Mouse (Mus musculus) intestine, embryonic 16.5 days (tissue): ENCODE data around the gene Capn2. TPM values are rescaled to one million over a fixed set of nuclear protein-coding genes. Genes with fewer than 3 reads are reported as not detected.

Experiments
- ATAC-seq: fragments of 200-750 bp; cut with Nextera tagmentation; 2 replicates; pipeline ENCODE4 v1.8.0; 2017; ENCODE audit warnings: moderate TSS enrichment, moderate library complexity
- H3K27ac ChIP-seq: fragments of 300-500 bp; sonication (generic); 2 replicates; pipeline ENCODE4 v1.5.1; 2014; ENCODE audit warnings: mild to moderate bottlenecking, low read length
- H3K27me3 ChIP-seq: fragments of 300-500 bp; sonication (generic); replicated peaks from 2 replicates; pipeline ENCODE4 v1.6.1; 2014; ENCODE audit warnings: low read length, control low read depth, mixed read lengths; ENCODE audit not compliant: control insufficient read depth, insufficient read depth
- H3K36me3 ChIP-seq: fragments of 300-500 bp; sonication (generic); 2 replicates; pipeline ENCODE4 v1.6.1; 2014; ENCODE audit warnings: low read length, control low read depth; ENCODE audit not compliant: control insufficient read depth, insufficient read depth
- H3K4me1 ChIP-seq: fragments of 300-500 bp; sonication (generic); 2 replicates; pipeline ENCODE4 v1.6.1; 2014; ENCODE audit warnings: low read length, control low read depth, mixed read lengths; ENCODE audit not compliant: control insufficient read depth, insufficient read depth
- H3K4me2 ChIP-seq: fragments of 300-500 bp; sonication (generic); 2 replicates; pipeline ENCODE4 v1.6.1; 2014; ENCODE audit warnings: low read depth, low read length, control low read depth
- H3K4me3 ChIP-seq: fragments of 300-500 bp; sonication (generic); 2 replicates; pipeline ENCODE4 v1.5.1; 2014; ENCODE audit warnings: mild to moderate bottlenecking, low read length
- H3K9ac ChIP-seq: fragments of 300-500 bp; sonication (generic); 2 replicates; pipeline ENCODE4 v1.6.1; 2014; ENCODE audit warnings: low read depth, low read length
- H3K9me3 ChIP-seq: fragments of 300-500 bp; sonication (generic); 2 replicates; pipeline ENCODE4 v1.6.1; 2016; ENCODE audit warnings: low read length, control low read depth; ENCODE audit not compliant: control insufficient read depth
- WGBS: fragments of 180-500 bp; shearing (Covaris S2); extraction: QIAGEN DNeasy Blood & Tissue Kit; methylation state at CpG from one replicate; pipeline ENCODE4 v1.1.7; 2014; 5-methylcytosine and 5-hydroxymethylcytosine counted together
- polyA plus RNA-seq: library from polyadenylated mRNA; unstranded; fragments of >200 nt; fragmentation: Nextera tagmentation; extraction: Ambion mirVana; gene quantifications from 2 replicates; pipeline ENCODE4 v1.2.1, GENCODE M21; 2015

The Capn2 gene
- polyA plus RNA-seq, 1 experiment from 2014 or later = 77.0 TPM

- Histone ChIP-seq H3K4me2 (no peak overlapping the region), H3K27ac (no peak overlapping the region), H3K9me3 (no peaks in the 10 kb centered on the region), H3K9ac (no peak overlapping the region), H3K27me3 (no peaks in the 10 kb centered on the region), H3K4me3 (no peak overlapping the region), H3K36me3 (no peaks in the 10 kb centered on the region), H3K4me1 (peaks cover 16% of the 10 kb centered on the region)
- 73% methylated on average over 2 of the region's 2 CpGs for WGBS
- ATAC-seq = no peak
Observed at GRCm38 (mm10) chr1:182424274-182424673, 93.1 kb downstream of the Capn2 start.

- peaks cover 3% of the 10 kb centered on the region; the same call in 1 of the 2 replicates for H3K4me1 ChIP-seq
- no peak for ATAC-seq
- WGBS = 70% methylated on average over 3 of the region's 3 CpGs
- no peaks in the 10 kb centered on the region for H3K27me3 ChIP-seq
- H3K9ac ChIP-seq = no peak overlapping the region
- no peak overlapping the region for H3K4me2 ChIP-seq
- H3K4me3 ChIP-seq = no peak overlapping the region
- no peaks in the 10 kb centered on the region for H3K9me3 ChIP-seq
- no peaks in the 10 kb centered on the region for H3K36me3 ChIP-seq
- H3K27ac ChIP-seq = no peak overlapping the region
Observed at GRCm38 (mm10) chr1:182419481-182419880, 97.9 kb downstream of the Capn2 start.

Other genes starting within 250 kb of the Capn2 start
- gene Degs1, start 234.8 kb downstream of the Capn2 start, polyA plus RNA-seq = 126 and 129 TPM in 2 replicates
- 11.5 and 12.1 TPM in 2 replicates for gene Fbxo28, start 176.0 kb downstream of the Capn2 start, polyA plus RNA-seq
- 16.3 and 18.4 TPM in 2 replicates for gene Trp53bp2, start 108.4 kb downstream of the Capn2 start, polyA plus RNA-seq
- 3.6 and 4.2 TPM in 2 replicates for gene Capn8, start 47.4 kb upstream of the Capn2 start, polyA plus RNA-seq
- gene Ccdc185, start 231.6 kb upstream of the Capn2 start, polyA plus RNA-seq = 0.06 TPM in 1 of 2 replicates, not detected in the other
- 11.8 and 12.3 TPM in 2 replicates for gene Susd4, start 246.3 kb upstream of the Capn2 start, polyA plus RNA-seq